In genomic region chr14:25789207-25789606, GRCm38 (mm10) we compare ENCODE assay signal across 24 mouse cellular contexts. TPM values are rescaled to one million over a fixed set of nuclear protein-coding genes. Genes with fewer than 3 reads are reported as not detected.
A peak's percentile ranks its signal among the peaks of the same experiment; 100 is the strongest.
DNase-seq lines count a peak whose midpoint lies in the region; ATAC-seq and TF ChIP-seq lines count a peak whose summit lies in the region.
"Had no signal": no experiment of that assay in that cellular context is flagged by ENCODE, and none has a peak within 500 bp of the region (broad histone marks: within the 10 kb centered on the region; RNA-seq: fewer than 3 reads in every experiment).

No protein-coding gene starts in this region.

- H3K4me2 ChIP-seq in intestine, embryonic 14.5 days (ENCODE audit: low read length): no peak overlapping the region
- H3K4me2 ChIP-seq in intestine, postnatal 0 days (replicated peaks; ENCODE audit: low read depth): no peak overlapping the region
- H3K4me2 ChIP-seq: hindbrain, embryonic 12.5 days; liver, embryonic 15.5 days; midbrain, embryonic 13.5 days; neural tube, embryonic 13.5 days had no signal

- H3K4me3 ChIP-seq in intestine, embryonic 14.5 days (ENCODE audit: low read depth, low read length): no peak overlapping the region
- no peak overlapping the region for H3K4me3 ChIP-seq in intestine, postnatal 0 days (ENCODE audit: low read depth, low read length)
- peak overlapping the region; percentile 18 for H3K4me3 ChIP-seq in megakaryocyte, embryonic 14.5 days (replicated peaks)
- H3K4me3 ChIP-seq: heart, embryonic 10.5 days; hindbrain, embryonic 12.5 days; left cerebral cortex, adult 2 months; limb, embryonic 10.5 days; liver, embryonic 15.5 days; midbrain, embryonic 13.5 days; neural tube, embryonic 13.5 days had no signal

- no peaks in the 10 kb centered on the region for H3K9me3 ChIP-seq in intestine, embryonic 14.5 days (ENCODE audit: control insufficient read depth, low read length)
- no peaks in the 10 kb centered on the region for H3K9me3 ChIP-seq in intestine, postnatal 0 days (ENCODE audit: control insufficient read depth)
- peaks cover 2% of the 10 kb centered on the region; the same call in 1 of the 2 replicates for H3K9me3 ChIP-seq in megakaryocyte, embryonic 14.5 days
- H3K9me3 ChIP-seq: G1E; heart, embryonic 10.5 days; hindbrain, embryonic 12.5 days; limb, embryonic 10.5 days; liver, embryonic 15.5 days; midbrain, embryonic 13.5 days; neural tube, embryonic 13.5 days had no signal

- peaks cover 10% of the 10 kb centered on the region for H3K4me1 ChIP-seq in intestine, embryonic 14.5 days (replicated peaks; ENCODE audit: control insufficient read depth, insufficient read depth, low read length)
- no peaks in the 10 kb centered on the region for H3K4me1 ChIP-seq in intestine, postnatal 0 days (replicated peaks; ENCODE audit: control insufficient read depth, insufficient read depth, low read length)
- H3K4me1 ChIP-seq in megakaryocyte, embryonic 14.5 days: peaks cover 22% of the 10 kb centered on the region
- H3K4me1 ChIP-seq: hindbrain, embryonic 12.5 days; midbrain, embryonic 13.5 days; neural tube, embryonic 13.5 days had no signal

- DNase-seq in intestine, embryonic 14.5 days (ENCODE audit: low spot score): peak; percentile 35
- DNase-seq in thymus, adult 18-20 months: no peak
- DNase-seq in testis, postnatal 10 days (ENCODE audit: low spot score): no peak
- DNase-seq in cerebellum, adult 11-12 months: no peak
- DNase-seq: adrenal gland, postnatal 10 days; cerebellum, postnatal 10 days; forebrain, postnatal 0 days; kidney, adult 2 months; layer of hippocampus, adult 9-11 months; liver; right cerebral cortex, adult 18-20 months had no signal

- H3K36me3 ChIP-seq in intestine, embryonic 14.5 days (ENCODE audit: control insufficient read depth, insufficient read depth, low read length): no peaks in the 10 kb centered on the region
- no peaks in the 10 kb centered on the region for H3K36me3 ChIP-seq in intestine, postnatal 0 days (ENCODE audit: control insufficient read depth, insufficient read depth)
- no peaks in the 10 kb centered on the region for H3K36me3 ChIP-seq in megakaryocyte, embryonic 14.5 days (replicated peaks; ENCODE audit: low read length)
- H3K36me3 ChIP-seq: G1E; heart, embryonic 10.5 days; hindbrain, embryonic 12.5 days; limb, embryonic 10.5 days; liver, embryonic 15.5 days; midbrain, embryonic 13.5 days; neural tube, embryonic 13.5 days had no signal

- H3K27me3 ChIP-seq in intestine, embryonic 14.5 days (replicated peaks; ENCODE audit: control insufficient read depth, insufficient read depth, low read length): no peaks in the 10 kb centered on the region
- H3K27me3 ChIP-seq in intestine, postnatal 0 days (replicated peaks; ENCODE audit: control insufficient read depth, insufficient read depth, low read length): no peaks in the 10 kb centered on the region
- H3K27me3 ChIP-seq in megakaryocyte, embryonic 14.5 days (replicated peaks): peaks cover 59% of the 10 kb centered on the region
- H3K27me3 ChIP-seq: hindbrain, embryonic 12.5 days; liver, embryonic 15.5 days; midbrain, embryonic 13.5 days; neural tube, embryonic 13.5 days had no signal

- TF ChIP-seq CTCF in intestine, postnatal 0 days (IDR thresholded peaks at IDR 0.05; ENCODE audit: low read depth): no peak

- ATAC-seq in intestine, embryonic 14.5 days (replicated peaks; ENCODE audit: low FRiP score, low TSS enrichment, low read depth): no peak
- ATAC-seq in intestine, postnatal 0 days: no peak
- peak; percentile 87 for ATAC-seq in common myeloid progenitor, adult 5-6 weeks (replicated peaks; ENCODE audit: low read depth, poor library complexity, severe bottlenecking)
- ATAC-seq: activated CD4-positive, CD25-positive, alpha-beta regulatory T cell, adult 4 months; forebrain, postnatal 0 days; midbrain, embryonic 13.5 days had no signal

- no peak overlapping the region for H3K27ac ChIP-seq in intestine, embryonic 14.5 days (ENCODE audit: low read depth)
- no peak overlapping the region for H3K27ac ChIP-seq in intestine, postnatal 0 days (ENCODE audit: low read depth, low read length)
- H3K27ac ChIP-seq: heart, embryonic 10.5 days; hindbrain, embryonic 12.5 days; kidney, postnatal 0 days; left cerebral cortex, adult 2 months; limb, embryonic 10.5 days; liver, embryonic 15.5 days; midbrain, embryonic 13.5 days; neural tube, embryonic 13.5 days had no signal

- H3K9ac ChIP-seq in intestine, embryonic 14.5 days (ENCODE audit: low read length): no peak overlapping the region
- H3K9ac ChIP-seq in intestine, postnatal 0 days (ENCODE audit: low read depth, low read length): no peak overlapping the region
- H3K9ac ChIP-seq: forebrain, postnatal 0 days; hindbrain, embryonic 12.5 days; liver, embryonic 15.5 days; midbrain, embryonic 13.5 days; neural tube, embryonic 13.5 days had no signal

RNA-seq across cellular contexts. Expression of gene Zcchc24, which starts 20.4 kb away (rescaled TPM):
- 32.8 and 33.6 TPM in 2 replicates for polyA plus RNA-seq in intestine, embryonic 14.5 days (2014; fragmentation: Nextera tagmentation; extraction: Ambion mirVana)
- 10.3 and 12.1 TPM in 2 replicates for polyA plus RNA-seq in intestine, postnatal 0 days (2015; fragmentation: Nextera tagmentation; extraction: Ambion mirVana)
- total RNA-seq in common myeloid progenitor, adult 5-6 weeks (2017): 1.8 and 3.7 TPM in 2 replicates
- polyA plus RNA-seq in megakaryocyte, embryonic 14.5 days (2012; ENCODE audit: insufficient read depth, low replicate concordance): 0.96 and 1.7 TPM in 2 replicates
- polyA plus RNA-seq: G1E had no signal

RNA-seq across cellular contexts. Expression of gene Anxa11, which starts 52.7 kb away (rescaled TPM):
- polyA plus RNA-seq in intestine, embryonic 14.5 days (2014; fragmentation: Nextera tagmentation; extraction: Ambion mirVana): 66.8 and 68.3 TPM in 2 replicates
- polyA plus RNA-seq in intestine, postnatal 0 days (2015; fragmentation: Nextera tagmentation; extraction: Ambion mirVana): 82.3 and 86.7 TPM in 2 replicates
- 7.4 and 12.9 TPM in 2 replicates for total RNA-seq in common myeloid progenitor, adult 5-6 weeks (2017)
- 67.6 and 164 TPM in 2 replicates for polyA plus RNA-seq in megakaryocyte, embryonic 14.5 days (2012; ENCODE audit: insufficient read depth, low replicate concordance)
